Mouse (Mus musculus): Measurements from ENCODE around the gene Pnmal2.

Pnmal2 gene

GRCm38 (mm10) chr7:16944061-16944807, at the start of gene Pnmal2:
Pnmal2 (plus strand) TSS chr7:16944682.
- peak; percentile 87 for DNase-seq (ENCODE audit: low spot score)

DNA sequence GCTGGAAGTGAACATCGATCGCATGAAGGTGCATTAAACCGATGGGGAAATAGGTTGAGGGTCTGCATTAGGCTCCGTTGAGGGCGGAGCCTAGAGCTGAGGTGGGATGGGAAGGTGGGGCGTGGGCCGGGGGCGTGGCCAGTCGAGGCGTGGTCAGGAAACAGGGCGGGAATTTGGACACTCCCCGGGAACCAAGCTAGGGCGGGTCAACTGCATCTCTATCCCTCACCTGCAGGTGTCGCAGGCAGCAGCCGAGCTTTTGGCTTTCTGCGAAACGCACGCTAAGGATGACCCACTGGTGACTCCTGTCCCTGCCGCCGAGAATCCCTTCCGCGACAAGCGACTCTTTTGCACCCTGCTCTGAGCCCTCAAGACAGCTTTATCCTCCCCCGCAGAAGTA, 49.5 kb upstream of the Pnmal2 start:
- DNase-seq (ENCODE audit: low spot score) = peak; percentile 72

DNA sequence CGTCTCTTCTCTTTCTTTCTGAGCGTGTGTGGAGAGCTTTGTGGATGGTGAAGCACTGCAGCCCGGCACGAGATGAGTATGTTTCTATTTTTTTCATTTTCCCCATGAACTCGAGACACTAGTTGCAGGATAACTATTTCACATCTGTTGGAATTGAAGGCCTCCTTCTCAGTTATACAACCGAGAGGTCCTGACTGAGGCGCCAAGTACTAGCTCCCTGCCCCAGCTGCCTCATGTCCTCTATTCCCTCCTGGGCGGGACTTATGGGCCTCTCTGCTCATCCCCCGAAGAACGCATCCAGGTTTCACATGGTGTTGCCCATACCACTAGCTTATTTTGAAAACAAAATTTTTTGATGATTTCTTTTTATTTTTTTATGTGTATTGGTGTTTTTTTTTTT, 49.0 kb upstream of the Pnmal2 start:
- DNase-seq (ENCODE audit: low spot score) = no peak

GRCm38 (mm10) chr7:16900526-16900925, 44.0 kb upstream of the Pnmal2 start:
- DNase-seq (ENCODE audit: low spot score) = no peak

- DNase-seq (ENCODE audit: low spot score) = no peak
Observed at GRCm38 (mm10) chr7:16903439-16903955, 41.0 kb upstream of the Pnmal2 start.

DNA sequence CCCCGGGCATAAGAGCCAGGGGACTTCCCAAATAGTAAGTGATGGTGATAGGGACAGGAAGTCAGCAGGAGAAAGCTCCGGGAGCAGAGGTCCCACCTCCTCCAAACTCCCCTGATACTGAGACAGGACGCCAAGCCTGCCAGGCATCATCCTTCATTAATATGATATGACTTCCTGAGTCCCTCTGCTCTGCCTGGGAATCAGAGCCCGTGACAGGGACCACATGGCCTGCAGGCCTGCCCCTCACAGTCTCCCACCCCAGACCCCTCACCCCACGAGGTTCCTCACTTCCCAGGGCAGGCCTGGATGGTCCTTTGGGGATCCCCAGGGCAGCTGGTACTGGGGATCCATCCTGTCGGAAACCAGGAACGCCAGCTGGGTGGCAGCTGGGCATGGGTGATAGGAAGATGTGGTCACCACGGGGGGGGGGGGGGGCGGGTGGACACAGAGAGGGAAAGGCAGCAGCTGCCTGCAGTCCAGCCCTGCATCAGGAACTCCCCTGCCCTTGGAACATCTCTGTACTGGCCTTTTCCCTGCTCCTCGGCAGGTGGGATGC, 40.3 kb upstream of the Pnmal2 start:
- no peak for DNase-seq (ENCODE audit: low spot score)

GRCm38 (mm10) chr7:16905491-16906021, 38.9 kb upstream of the Pnmal2 start:
- DNase-seq (ENCODE audit: low spot score) = peak; percentile 35

DNA sequence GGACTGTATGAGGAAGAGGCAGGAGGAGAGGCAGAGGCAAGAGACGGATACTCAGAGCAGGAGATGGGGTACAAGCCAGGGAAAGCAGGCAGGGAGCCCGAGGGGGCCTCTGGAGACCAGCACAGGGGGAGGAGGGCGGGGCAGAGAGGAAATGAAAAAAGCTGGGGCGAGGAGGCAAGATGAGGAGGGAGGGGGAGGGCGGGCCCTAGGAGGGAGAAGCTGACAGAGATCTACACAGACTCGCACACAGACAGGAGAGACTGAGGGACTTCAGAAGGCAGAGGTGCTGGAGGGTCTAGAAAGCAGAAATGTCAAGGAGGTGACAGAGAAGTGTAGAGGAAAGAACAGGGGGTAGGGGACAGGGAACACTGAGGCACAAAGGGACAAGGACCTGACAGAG, 38.2 kb upstream of the Pnmal2 start, which contains the start of gene Ptgir:
Ptgir (plus strand) TSS at position 210 of the 400 bp plus-strand sequence.
- no peak for DNase-seq (ENCODE audit: low spot score)

- DNase-seq (ENCODE audit: low spot score) = no peak
Observed at GRCm38 (mm10) chr7:16906889-16907559, 37.5 kb upstream of the Pnmal2 start.

GRCm38 (mm10) chr7:16907842-16908241, 36.6 kb upstream of the Pnmal2 start:
- DNase-seq (ENCODE audit: low spot score) = no peak

GRCm38 (mm10) chr7:16908367-16908766, 36.1 kb upstream of the Pnmal2 start:
- no peak for DNase-seq (ENCODE audit: low spot score)

DNA sequence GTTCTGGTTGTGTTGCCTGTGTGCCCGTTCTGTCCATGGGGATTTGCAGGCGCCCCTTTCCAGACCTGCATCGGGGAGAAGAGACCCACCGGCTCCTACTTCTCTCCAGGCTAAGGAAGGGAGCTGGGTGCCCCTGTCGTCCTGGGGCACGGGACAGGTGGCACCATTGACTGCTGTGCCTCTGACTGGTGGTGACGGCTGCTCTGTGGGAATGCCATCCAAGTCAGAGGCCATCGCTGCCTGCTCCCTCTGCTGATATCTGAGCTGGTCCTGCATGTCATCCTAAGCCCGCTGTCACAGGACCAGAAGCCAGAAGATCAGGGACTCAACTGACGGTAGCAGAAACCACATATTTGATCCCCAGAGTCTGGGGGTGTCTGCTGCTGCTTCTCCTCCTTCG, 35.6 kb upstream of the Pnmal2 start:
- no peak for DNase-seq (ENCODE audit: low spot score)

DNA sequence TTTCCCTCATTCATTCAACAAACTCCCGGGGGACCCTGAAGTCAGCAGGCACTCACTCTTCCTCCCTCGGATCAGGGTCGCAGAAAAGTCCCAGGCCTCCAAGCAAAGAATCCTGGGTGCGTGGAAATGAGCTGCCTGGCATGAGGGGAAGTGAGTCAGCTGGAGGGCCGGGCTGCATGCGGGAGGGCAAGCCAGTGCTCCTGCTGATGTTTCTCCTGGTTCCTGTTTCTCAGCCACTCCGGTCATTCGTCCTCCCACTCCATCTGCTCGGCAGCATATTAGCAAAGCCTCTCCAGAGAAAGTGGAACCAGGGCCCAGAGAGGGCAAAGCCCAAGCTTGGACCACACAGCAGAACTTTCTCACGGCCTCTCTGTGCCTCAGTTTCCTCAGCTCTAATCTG, 34.6 kb upstream of the Pnmal2 start:
- DNase-seq (ENCODE audit: low spot score) = no peak

GRCm38 (mm10) chr7:16911904-16912303, 32.6 kb upstream of the Pnmal2 start:
- no peak for DNase-seq (ENCODE audit: low spot score)

- DNase-seq (ENCODE audit: low spot score) = no peak
Observed at GRCm38 (mm10) chr7:16912360-16912759, 32.1 kb upstream of the Pnmal2 start.

- DNase-seq (ENCODE audit: low spot score) = peak; percentile 63
Observed at GRCm38 (mm10) chr7:16913806-16914452, 30.6 kb upstream of the Pnmal2 start.

DNA sequence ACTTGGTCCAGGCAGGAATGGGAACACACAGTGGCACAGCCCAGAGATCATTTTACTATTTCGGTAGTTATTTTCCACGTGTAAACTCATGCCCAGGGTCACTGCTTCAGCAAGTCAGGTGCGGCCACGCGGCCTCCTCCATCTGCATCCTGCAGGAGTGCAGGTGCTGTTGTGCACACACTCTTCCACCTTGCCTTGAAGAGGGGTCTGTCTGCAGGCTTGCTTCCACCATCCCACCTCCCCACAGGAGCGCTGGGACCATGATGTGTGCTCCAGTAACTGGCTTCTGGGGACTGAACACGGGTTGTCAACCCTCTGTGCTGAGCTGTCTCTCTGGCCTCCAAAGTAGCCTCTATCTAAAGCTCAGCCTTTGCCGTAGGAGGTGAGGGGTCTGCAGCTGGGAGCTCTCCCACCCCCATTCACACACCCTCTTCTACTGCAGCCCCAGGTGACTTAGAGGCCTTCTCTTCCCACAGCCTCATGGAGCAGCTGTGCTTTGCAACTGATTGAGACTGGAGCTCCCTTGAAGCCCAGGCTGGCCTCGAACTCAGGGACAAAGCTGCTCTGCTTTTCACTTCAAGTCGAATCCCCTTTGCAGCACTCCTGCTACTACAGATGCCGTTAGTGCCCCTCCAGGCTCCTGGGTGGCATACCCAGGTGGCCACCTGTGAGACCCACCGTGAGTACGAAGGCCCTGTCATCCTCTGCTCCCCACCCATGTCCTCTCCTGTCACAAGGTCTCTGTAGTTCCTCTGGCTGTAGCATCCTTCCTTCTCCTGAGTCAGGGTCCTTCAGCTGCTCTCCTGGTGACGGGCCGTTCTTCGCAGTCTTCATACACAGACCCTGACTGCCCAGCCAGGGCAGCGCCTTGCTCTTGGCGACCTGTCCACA, 29.8 kb upstream of the Pnmal2 start:
- DNase-seq (ENCODE audit: low spot score) = no peak

- DNase-seq (ENCODE audit: low spot score) = no peak
Observed at GRCm38 (mm10) chr7:16915461-16916340, 28.8 kb upstream of the Pnmal2 start.

- DNase-seq (ENCODE audit: low spot score) = no peak
Observed at GRCm38 (mm10) chr7:16916342-16917265, 27.9 kb upstream of the Pnmal2 start.

Data from ovary, postnatal 36 days (tissue).